Mouse (Mus musculus): ENCODE data around the gene Btnl1.

Gene Btnl1

DNA sequence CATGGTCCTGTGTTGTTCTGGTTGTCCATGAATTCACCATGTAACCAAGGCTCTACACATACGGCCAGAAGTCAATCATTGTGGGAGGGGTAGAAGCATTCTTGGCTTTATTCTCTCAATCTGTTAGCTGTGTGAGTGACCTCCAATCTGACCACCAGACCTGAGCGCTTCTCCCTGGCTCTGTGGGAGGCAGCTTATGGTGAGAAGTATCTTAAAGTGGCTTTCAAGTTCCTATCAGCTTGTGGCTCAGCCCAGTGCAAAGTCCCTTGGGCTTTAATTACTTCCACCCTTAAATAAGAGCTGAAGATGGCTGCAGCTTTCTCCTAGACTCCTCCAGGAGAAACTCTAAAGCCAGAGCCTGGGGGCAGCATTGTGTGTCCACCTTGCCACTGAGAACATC, at the start of gene Btnl1:
Btnl1 (plus strand) TSS at position 286 of the 400 bp plus-strand sequence.
- no peak for DNase-seq (ENCODE audit: low spot score)

GRCm38 (mm10) chr17:34329807-34330206, 47.1 kb upstream of the Btnl1 start:
- DNase-seq (ENCODE audit: low spot score): peak; percentile 75

GRCm38 (mm10) chr17:34331200-34331599, 45.7 kb upstream of the Btnl1 start:
- no peak for DNase-seq (ENCODE audit: low spot score)

DNA sequence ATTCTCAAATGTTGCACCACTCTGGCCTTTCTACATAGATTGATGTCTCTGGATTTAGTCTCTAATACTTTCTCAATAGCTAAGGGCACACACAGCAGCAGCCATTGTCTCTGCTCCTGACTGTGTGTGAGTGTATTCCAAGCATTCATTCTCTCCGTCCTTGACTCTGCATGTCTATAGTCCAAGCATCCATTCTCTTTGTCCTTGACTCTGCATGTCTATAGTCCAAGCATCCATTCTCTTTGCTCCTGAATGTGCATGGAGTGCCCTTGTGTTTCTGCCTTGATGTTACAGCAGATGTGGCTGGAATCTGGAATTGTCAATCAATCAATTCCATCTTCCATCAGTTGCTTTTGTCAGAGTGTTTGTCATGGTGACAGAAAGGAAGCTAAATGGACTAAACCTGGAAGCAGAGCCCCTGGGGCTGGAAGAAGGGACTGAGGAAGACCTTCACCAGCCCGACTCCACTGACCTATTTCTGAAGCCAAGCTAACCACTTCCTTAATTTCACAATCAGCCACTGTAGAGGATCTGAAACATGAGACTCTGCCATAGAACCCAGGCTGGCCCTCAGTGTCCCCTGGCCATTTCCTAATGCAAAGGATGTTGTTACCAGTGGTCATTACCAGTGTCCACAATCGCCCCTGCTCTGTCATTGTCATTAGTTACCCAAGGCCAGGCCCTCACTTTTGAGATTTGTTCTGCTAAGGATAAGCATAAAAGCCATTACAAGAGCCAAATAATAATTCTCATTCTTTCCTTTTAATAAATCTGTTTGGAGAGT, 36.1 kb upstream of the Btnl1 start:
- no peak for DNase-seq (ENCODE audit: low spot score)

- DNase-seq (ENCODE audit: low spot score): no peak
These were observed 32.0 kb upstream of the Btnl1 start for GRCm38 (mm10) chr17:34344882-34345281.

GRCm38 (mm10) chr17:34345486-34345885, 31.4 kb upstream of the Btnl1 start:
- DNase-seq (ENCODE audit: low spot score): no peak

GRCm38 (mm10) chr17:34346041-34346440, 30.9 kb upstream of the Btnl1 start:
- DNase-seq (ENCODE audit: low spot score): no peak

DNA sequence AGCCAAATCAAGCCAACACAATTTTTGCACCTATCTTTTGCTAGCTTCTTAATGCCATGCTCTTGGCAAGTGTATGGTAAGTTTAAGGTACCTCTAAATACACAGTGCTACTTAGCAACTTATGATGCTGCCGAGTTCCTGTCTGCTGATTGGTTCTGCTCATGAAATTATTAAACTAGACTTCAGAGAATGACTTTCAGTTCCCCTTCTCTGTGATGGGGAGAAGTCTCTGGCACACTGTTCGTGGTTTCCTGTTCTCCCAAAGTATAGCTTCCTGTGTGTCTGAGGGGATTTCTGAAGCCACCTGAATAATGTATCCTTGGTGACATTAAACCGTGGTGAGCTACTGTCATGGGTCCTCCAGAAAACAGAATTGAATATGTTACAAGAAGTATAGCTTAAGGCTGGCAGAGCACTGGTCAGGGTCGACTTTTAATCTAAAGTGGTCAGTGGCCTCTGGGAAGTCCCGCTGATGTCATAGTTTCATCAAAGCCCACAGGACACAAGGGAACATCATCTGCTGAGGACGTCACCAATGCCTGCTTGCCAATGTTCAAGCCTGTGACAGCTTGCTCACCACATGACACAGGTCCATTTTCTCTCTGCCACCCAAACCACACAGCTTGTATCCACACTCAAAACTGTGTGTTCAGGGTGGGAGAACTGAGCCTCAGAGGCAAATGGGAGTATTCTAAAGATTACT, 29.2 kb upstream of the Btnl1 start:
- peak; percentile 75 for DNase-seq (ENCODE audit: low spot score)

DNA sequence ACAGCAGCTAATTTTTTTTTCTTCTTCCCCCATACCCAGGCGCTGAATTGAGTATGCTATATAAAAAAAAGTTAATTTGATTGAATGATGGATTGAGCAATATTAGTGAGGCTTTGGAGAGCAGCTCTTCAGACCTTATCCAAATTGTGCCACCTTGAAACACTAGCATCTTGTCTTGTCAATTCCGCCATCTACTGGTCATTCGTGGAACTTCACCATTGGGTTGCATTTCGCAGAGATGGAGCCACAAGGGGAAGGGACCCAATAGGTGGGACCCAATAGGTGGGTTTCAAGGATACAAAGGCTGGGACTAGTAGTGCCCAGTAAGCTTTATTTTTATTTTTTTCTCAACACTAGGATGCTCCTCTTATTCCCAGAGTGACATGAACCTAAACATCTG, 27.5 kb upstream of the Btnl1 start:
- DNase-seq (ENCODE audit: low spot score): peak; percentile 77

DNA sequence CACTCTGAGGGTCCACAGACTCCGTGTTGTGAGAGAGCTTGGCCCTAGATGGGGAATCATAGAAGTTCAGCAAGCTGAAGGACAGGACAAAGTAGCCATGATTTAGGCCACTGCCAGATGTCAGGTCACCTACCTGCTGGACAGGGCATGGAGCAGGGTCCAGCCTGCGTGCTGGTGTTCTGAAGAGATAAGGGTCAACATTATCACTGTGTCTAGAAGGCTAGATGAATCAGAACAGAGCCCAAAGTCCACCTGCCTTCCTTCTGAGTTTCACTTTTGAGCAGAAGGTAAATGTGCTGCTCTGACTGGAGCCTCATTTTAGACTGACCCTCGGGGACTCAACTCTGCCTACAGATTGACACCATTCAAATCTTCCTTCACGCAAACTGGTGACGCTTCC, 22.4 kb upstream of the Btnl1 start, which contains the start of gene Btnl2:
Btnl2 (plus strand) TSS at position 284 of the 400 bp plus-strand sequence.
- no peak for DNase-seq (ENCODE audit: low spot score)

DNA sequence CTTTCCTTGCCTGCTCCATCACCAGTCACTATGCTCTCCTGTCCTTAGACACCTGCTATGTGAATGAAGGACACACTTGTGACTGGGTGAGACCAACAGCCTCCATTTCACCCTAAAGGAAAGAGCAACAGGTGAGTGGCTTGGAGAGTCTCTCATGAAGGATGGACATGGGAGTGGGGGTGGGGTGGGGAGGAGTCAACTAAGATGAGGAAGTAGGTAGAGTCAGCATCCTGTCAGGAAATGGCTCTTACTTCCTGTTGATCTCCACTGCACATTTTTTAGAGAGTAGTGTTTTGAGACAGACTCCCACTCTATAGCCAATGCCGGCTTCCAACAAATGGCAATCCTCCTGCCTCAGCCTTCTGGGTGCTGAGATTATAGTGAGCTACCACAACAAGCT, 22.0 kb upstream of the Btnl1 start:
- peak; percentile 54 for DNase-seq (ENCODE audit: low spot score)

GRCm38 (mm10) chr17:34362954-34363546, 13.9 kb upstream of the Btnl1 start:
- no peak for DNase-seq (ENCODE audit: low spot score)

- DNase-seq (ENCODE audit: low spot score): no peak
These were observed 13.1 kb upstream of the Btnl1 start for GRCm38 (mm10) chr17:34363676-34364310.

DNA sequence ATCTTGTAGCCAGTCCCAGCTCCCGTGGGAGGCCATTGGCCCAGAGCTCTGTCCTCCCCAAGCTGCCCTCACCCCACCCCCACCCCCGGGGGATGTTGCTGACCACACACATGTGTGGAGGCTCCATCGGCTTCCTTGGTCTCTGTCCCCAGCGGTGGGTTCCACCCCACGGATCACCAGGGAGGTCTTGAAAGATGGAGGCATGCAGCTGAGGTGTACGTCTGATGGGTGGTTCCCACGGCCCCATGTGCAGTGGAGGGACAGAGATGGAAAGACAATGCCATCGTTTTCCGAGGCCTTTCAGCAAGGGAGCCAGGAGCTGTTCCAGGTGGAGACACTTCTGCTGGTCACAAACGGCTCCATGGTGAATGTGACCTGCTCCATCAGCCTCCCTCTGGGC, 11.9 kb upstream of the Btnl1 start:
- no peak for DNase-seq (ENCODE audit: low spot score)

GRCm38 (mm10) chr17:34370563-34370962, 6.4 kb upstream of the Btnl1 start:
- no peak for DNase-seq (ENCODE audit: low spot score)

- DNase-seq (ENCODE audit: low spot score): no peak
These were observed 3.8 kb upstream of the Btnl1 start for GRCm38 (mm10) chr17:34373055-34373709.

GRCm38 (mm10) chr17:34377450-34378209, 698 bp downstream of the Btnl1 start:
- DNase-seq (ENCODE audit: low spot score): no peak

GRCm38 (mm10) chr17:34378716-34379115, 1.8 kb downstream of the Btnl1 start:
- no peak for DNase-seq (ENCODE audit: low spot score)

DNA sequence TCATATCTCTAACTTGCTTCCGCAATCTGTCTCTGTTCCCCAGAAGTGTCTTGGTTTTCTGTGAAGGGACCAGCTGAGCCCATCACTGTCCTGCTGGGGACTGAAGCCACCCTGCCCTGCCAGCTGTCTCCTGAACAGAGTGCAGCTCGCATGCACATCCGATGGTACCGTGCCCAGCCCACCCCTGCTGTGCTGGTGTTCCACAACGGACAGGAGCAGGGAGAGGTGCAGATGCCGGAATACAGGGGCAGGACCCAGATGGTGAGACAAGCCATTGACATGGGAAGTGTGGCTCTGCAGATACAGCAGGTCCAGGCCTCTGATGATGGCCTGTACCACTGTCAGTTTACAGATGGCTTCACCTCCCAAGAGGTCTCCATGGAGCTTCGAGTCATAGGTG, 2.5 kb downstream of the Btnl1 start:
- no peak for DNase-seq (ENCODE audit: low spot score)

- no peak for DNase-seq (ENCODE audit: low spot score)
These were observed 4.9 kb downstream of the Btnl1 start for GRCm38 (mm10) chr17:34381876-34382275.

DNA sequence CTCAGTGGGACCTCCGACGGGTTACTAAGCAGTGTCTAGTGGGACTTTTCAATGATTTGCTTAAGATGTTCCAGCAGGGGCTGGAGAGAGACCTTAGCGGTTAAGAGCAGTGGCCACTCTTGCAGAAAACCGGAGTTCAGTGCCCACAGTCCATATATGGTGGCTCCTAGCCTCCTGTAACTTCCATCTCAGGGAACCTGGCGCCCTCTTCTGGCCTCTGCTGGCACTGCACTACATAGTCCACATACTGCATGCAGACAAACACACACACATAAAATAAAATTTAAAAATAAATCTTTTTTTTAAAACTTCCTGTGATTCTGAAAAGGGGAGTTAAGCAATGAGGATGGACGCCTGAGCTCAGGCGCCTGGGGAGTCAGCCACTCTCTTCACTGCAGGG, 6.3 kb downstream of the Btnl1 start:
- DNase-seq (ENCODE audit: low spot score): no peak

Measured in T-cell, adult 2 months (primary cell).